Mouse (Mus musculus) midbrain, embryonic 14.5 days (tissue): Measurements from ENCODE around the gene Tnfrsf9. TPM values are rescaled to one million over a fixed set of nuclear protein-coding genes. Genes with fewer than 3 reads are reported as not detected.

Source experiments
- ATAC-seq: fragments of 200-750 bp; cut with Nextera tagmentation; 2 replicates; pipeline ENCODE4 v1.8.0; 2017; ENCODE audit warnings: moderate number of reproducible peaks, moderate library complexity; ENCODE audit not compliant: low FRiP score, low TSS enrichment
- DNase-seq: peaks from one replicate; pipeline ENCODE4 v3.0.0-alpha.2; 2015
- H3K27ac ChIP-seq: fragments of 300-500 bp; sonication (generic); replicated peaks from 2 replicates; pipeline ENCODE4 v1.5.1; 2014; ENCODE audit warnings: mild to moderate bottlenecking, low read depth, low read length, moderate library complexity
- H3K27me3 ChIP-seq: fragments of 300-500 bp; sonication (generic); 2 replicates; pipeline ENCODE4 v1.6.1; 2014; ENCODE audit warnings: low read length, control low read depth, mixed read lengths; ENCODE audit not compliant: control insufficient read depth, insufficient read depth
- H3K36me3 ChIP-seq: fragments of 300-500 bp; sonication (generic); 2 replicates; pipeline ENCODE4 v1.6.1; 2014; ENCODE audit warnings: low read length, control low read depth; ENCODE audit not compliant: control insufficient read depth, insufficient read depth
- H3K4me1 ChIP-seq: fragments of 300-500 bp; sonication (generic); 2 replicates; pipeline ENCODE4 v1.6.1; 2014; ENCODE audit warnings: mild to moderate bottlenecking, antibody characterized with exemption, low read length, control low read depth; ENCODE audit not compliant: control insufficient read depth, insufficient read depth
- H3K4me2 ChIP-seq: fragments of 300-500 bp; sonication (generic); 2 replicates; pipeline ENCODE4 v1.6.1; 2014; ENCODE audit warnings: mild to moderate bottlenecking, low read length, moderate library complexity
- H3K4me3 ChIP-seq: fragments of 300-500 bp; sonication (generic); replicated peaks from 2 replicates; pipeline ENCODE4 v1.5.1; 2014; ENCODE audit warnings: low read depth, low read length
- H3K9ac ChIP-seq: fragments of 300-500 bp; sonication (generic); replicated peaks from 2 replicates; pipeline ENCODE4 v1.6.1; 2014; ENCODE audit warnings: mild to moderate bottlenecking, low read length, moderate library complexity
- H3K9me3 ChIP-seq: fragments of 300-500 bp; sonication (generic); 2 replicates; pipeline ENCODE4 v1.6.1; 2016; ENCODE audit warnings: low read length, control low read depth, mixed read lengths; ENCODE audit not compliant: control insufficient read depth
- WGBS: fragments of 180-500 bp; shearing (Covaris S2); extraction: QIAGEN DNeasy Blood & Tissue Kit; methylation state at CpG from one replicate; pipeline ENCODE4 v1.1.7; 2014; 5-methylcytosine and 5-hydroxymethylcytosine counted together
- polyA plus RNA-seq: library from polyadenylated mRNA; unstranded; fragments of >200 nt; fragmentation: Nextera tagmentation; extraction: Ambion mirVana; gene quantifications from 2 replicates; pipeline ENCODE4 v1.2.1, GENCODE M21; 2014

The Tnfrsf9 gene
- polyA plus RNA-seq, 1 experiment from 2014 or later, result 0.13 TPM

- no peak for ATAC-seq
- DNase-seq, result no peak
- WGBS, result 45% methylated on average over 10 of the region's 10 CpGs
- Histone ChIP-seq H3K27me3 (no peaks in the 10 kb centered on the region), H3K36me3 (no peaks in the 10 kb centered on the region), H3K4me3 (peak overlapping the region; percentile 58), H3K4me1 (peaks cover 9% of the 10 kb centered on the region), H3K4me2 (peak overlapping the region; percentile 86), H3K9ac (peak overlapping the region; percentile 77), H3K9me3 (no peaks in the 10 kb centered on the region), H3K27ac (peak overlapping the region; percentile 70)
Measured at GRCm38 (mm10) chr4:150915181-150915906, 982 bp downstream of the Tnfrsf9 start.

- Histone ChIP-seq H3K27ac (no peak overlapping the region), H3K4me1 (peaks cover 9% of the 10 kb centered on the region), H3K9ac (no peak overlapping the region), H3K9me3 (no peaks in the 10 kb centered on the region), H3K4me2 (no peak overlapping the region), H3K36me3 (no peaks in the 10 kb centered on the region), H3K4me3 (no peak overlapping the region), H3K27me3 (no peaks in the 10 kb centered on the region)
- no peak for DNase-seq
- 56% methylated on average over 8 of the region's 8 CpGs for whole genome bisulfite sequencing
- ATAC-seq, result no peak
Measured at GRCm38 (mm10) chr4:150917336-150918027, 3.1 kb downstream of the Tnfrsf9 start.

GRCm38 (mm10) chr4:150921206-150921605, 6.8 kb downstream of the Tnfrsf9 start:
- Histone ChIP-seq H3K27me3 (no peaks in the 10 kb centered on the region), H3K4me1 (no peaks in the 10 kb centered on the region), H3K4me2 (no peak overlapping the region), H3K36me3 (no peaks in the 10 kb centered on the region), H3K9ac (no peak overlapping the region), H3K9me3 (no peaks in the 10 kb centered on the region), H3K4me3 (no peak overlapping the region), H3K27ac (no peak overlapping the region)
- 88% methylated on average over 8 of the region's 8 CpGs for WGBS
- ATAC-seq, result no peak
- no peak for DNase-seq

GRCm38 (mm10) chr4:150924308-150924707, 9.9 kb downstream of the Tnfrsf9 start:
- Histone ChIP-seq H3K36me3 (no peaks in the 10 kb centered on the region), H3K4me2 (no peak overlapping the region), H3K9ac (no peak overlapping the region), H3K9me3 (no peaks in the 10 kb centered on the region), H3K4me3 (no peak overlapping the region), H3K27ac (no peak overlapping the region), H3K4me1 (no peaks in the 10 kb centered on the region), H3K27me3 (no peaks in the 10 kb centered on the region)
- DNase-seq, result no peak
- ATAC-seq, result no peak
- WGBS, result 88% methylated on average over 13 of the region's 13 CpGs

- Histone ChIP-seq H3K36me3 (no peaks in the 10 kb centered on the region), H3K9ac (no peak overlapping the region), H3K9me3 (no peaks in the 10 kb centered on the region), H3K4me2 (no peak overlapping the region), H3K4me1 (no peaks in the 10 kb centered on the region), H3K27me3 (no peaks in the 10 kb centered on the region), H3K4me3 (no peak overlapping the region), H3K27ac (no peak overlapping the region)
- DNase-seq, result no peak
- no peak for ATAC-seq
- WGBS, result 90% methylated on average over 6 of the region's 6 CpGs
Measured at GRCm38 (mm10) chr4:150924936-150925335, 10.6 kb downstream of the Tnfrsf9 start.

GRCm38 (mm10) chr4:150925923-150926322, 11.6 kb downstream of the Tnfrsf9 start:
- Histone ChIP-seq H3K27ac (no peak overlapping the region), H3K36me3 (no peaks in the 10 kb centered on the region), H3K27me3 (no peaks in the 10 kb centered on the region), H3K4me2 (no peak overlapping the region), H3K4me1 (no peaks in the 10 kb centered on the region), H3K9me3 (no peaks in the 10 kb centered on the region), H3K4me3 (no peak overlapping the region), H3K9ac (no peak overlapping the region)
- 65% methylated on average over 5 of the region's 5 CpGs for WGBS
- no peak for ATAC-seq
- DNase-seq, result peak; percentile 32

- 46% methylated on average over 13 of the region's 14 CpGs for WGBS
- Histone ChIP-seq H3K9ac (no peak overlapping the region), H3K4me1 (no peaks in the 10 kb centered on the region), H3K9me3 (no peaks in the 10 kb centered on the region), H3K27me3 (no peaks in the 10 kb centered on the region), H3K4me3 (no peak overlapping the region), H3K27ac (no peak overlapping the region), H3K4me2 (no peak overlapping the region), H3K36me3 (no peaks in the 10 kb centered on the region)
- ATAC-seq (no peak), DNase-seq (peak; percentile 63)
Measured at GRCm38 (mm10) chr4:150926924-150927705, 12.8 kb downstream of the Tnfrsf9 start.

- Histone ChIP-seq H3K36me3 (no peaks in the 10 kb centered on the region), H3K9ac (no peak overlapping the region), H3K9me3 (no peaks in the 10 kb centered on the region), H3K4me3 (no peak overlapping the region), H3K4me2 (no peak overlapping the region), H3K4me1 (no peaks in the 10 kb centered on the region), H3K27me3 (no peaks in the 10 kb centered on the region), H3K27ac (no peak overlapping the region)
- ATAC-seq, result no peak
- 74% methylated on average over 10 of the region's 10 CpGs for WGBS
- DNase-seq, result no peak
Measured at GRCm38 (mm10) chr4:150927789-150928188, 13.4 kb downstream of the Tnfrsf9 start.
